Mouse (Mus musculus) gastrocnemius, postnatal 25 days (tissue): Measurements from ENCODE around the gene Vapb. TPM values are rescaled to one million over a fixed set of nuclear protein-coding genes. Genes with fewer than 3 reads are reported as not detected.

Source experiments
- DNase-seq: peaks from one replicate; pipeline ENCODE4 v3.0.0; 2022
- total RNA-seq, 2 experiments: library from RNA; stranded (reverse); gene quantifications; 1 replicate in 1 of 2; 2 replicates in 1 of 2; pipeline ENCODE4 v1.2.3; 2021

Vapb gene
- total RNA-seq, 2 experiments from 2014 or later = 149 to 155 TPM

DNA sequence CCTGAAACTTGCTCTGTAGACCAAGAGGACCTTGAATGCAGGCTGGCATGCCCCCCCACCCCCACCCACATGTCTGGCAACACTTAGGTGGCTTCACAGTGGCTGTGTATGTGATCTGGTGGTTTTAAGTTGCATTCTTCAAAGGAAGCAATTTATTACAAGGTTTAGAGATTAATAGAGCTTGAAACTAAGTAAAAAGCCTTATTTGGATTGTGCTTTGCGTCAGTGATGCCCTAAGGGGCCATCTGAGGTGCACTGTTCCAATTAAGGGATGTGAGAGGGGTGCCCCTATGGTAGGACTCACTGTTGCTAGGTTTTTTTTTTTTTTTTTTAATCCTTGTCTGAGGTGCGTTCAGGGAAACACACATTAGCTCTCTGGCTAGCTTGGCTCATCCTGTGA lies 2.9 kb upstream of the Vapb start:
- no peak for DNase-seq

DNA sequence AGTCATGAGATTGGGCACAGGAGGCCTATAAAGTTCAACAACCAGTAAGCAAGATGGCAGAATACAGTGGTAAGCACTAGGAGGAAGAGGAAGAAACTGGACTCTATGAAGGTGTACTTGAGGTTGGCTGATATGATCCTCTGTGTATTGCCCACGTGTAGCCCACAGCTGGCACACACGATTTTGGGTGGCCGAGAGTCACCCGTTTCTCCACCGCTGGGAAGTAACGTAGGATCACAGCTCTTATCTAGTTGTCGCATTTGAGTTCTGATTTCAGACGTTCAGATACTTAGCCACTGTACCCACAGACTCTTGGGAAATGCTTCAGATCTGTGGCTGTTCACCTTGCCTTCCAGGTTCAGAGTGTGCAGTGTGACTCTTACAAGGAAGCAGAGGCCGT lies 921 bp downstream of the Vapb start:
- DNase-seq = no peak

GRCm38 (mm10) chr2:173739107-173739506 lies 1.8 kb downstream of the Vapb start:
- no peak for DNase-seq

GRCm38 (mm10) chr2:173742090-173742489 lies 4.8 kb downstream of the Vapb start:
- no peak for DNase-seq

DNA sequence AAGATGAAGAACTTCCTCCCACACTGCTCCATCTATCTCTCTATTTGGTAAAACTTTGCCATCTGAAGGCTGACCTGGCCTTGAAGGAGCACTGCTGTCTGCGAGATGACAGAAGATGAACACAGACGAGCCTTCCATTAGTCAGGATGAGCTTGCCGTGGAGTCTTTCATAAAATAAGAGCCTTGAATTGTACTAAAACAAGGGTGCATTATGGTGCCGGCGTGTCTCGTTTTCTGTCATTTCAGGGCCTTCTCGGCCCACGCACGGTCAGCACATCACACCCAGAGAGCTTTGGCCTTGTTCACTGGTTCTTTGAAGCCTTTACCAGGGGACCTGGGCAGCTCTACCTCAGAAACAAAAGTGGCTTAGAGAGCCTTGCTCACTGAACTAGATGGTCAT lies 5.4 kb downstream of the Vapb start:
- DNase-seq = no peak

DNA sequence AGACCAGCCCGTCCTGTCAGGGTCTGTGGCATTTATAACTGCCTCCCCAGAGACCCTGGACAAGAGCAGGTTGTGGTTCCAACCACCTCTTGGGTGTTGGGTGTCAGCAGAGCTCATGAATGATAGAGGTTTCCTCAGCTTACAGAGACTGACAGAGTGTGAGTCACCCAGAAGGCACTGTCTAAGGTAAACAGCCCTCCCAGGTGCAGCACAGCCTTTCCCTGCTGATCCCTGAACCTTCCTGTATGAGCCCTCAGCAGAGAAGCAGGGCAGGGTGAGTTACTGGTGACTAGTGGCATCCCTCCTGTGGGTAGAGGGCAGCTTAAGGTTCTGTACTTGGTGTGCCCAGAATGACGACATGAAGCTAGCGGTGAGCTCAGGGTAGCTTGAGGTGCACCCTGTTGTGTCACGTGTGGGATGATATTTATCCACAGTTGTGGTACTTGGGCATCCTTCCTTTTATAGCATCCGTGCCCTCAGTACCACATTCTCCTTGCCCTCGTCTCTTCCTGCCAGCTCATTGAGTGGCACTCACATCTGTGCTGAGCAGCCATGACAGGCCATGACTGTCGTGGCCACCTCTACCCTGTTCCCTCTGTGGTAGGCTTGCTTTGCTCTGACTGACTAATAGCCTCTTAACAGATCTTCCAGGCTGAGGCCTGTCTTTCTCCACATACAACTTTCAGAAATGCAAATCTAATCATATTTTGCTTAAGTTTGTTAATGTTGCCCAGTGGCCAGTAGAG lies 6.9 kb downstream of the Vapb start:
- DNase-seq = peak; percentile 13

- no peak for DNase-seq
Observed at GRCm38 (mm10) chr2:173748961-173749659, 11.8 kb downstream of the Vapb start.

DNA sequence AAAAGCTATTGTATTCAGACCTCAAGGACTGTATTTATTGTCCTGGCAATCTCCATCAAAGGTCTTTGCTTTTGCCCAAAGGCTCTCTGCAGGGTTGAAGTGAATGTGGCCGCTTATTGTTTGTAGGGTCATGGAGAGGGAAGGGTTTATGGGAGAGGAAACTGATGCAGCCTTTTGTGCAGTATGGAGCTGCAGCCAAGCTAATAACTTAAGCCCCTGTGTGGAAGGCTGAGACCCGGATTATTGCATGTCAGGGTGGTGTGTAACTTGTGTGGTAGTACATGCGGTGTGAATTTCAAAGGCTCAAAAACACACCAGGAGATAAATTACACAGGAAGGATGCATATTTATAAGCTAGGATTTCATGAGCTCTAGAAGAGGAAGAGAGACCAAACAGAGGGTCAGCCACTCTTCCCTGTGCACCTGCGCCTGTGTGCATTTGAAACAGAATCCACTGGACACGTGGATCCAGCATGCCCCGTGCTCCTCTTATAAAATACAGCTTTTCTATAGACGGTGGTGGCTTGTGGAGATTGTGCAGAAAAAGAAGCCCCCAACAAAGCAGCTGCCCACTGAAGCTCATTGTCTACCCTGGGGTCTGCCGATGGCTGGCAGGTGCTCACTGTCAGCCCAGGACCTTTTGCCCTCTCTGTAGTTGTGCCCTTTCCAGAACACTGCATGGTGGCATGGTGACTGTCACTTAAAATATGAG lies 18.3 kb downstream of the Vapb start:
- DNase-seq = no peak

- no peak for DNase-seq
Observed at GRCm38 (mm10) chr2:173757624-173758155, 20.4 kb downstream of the Vapb start.

DNA sequence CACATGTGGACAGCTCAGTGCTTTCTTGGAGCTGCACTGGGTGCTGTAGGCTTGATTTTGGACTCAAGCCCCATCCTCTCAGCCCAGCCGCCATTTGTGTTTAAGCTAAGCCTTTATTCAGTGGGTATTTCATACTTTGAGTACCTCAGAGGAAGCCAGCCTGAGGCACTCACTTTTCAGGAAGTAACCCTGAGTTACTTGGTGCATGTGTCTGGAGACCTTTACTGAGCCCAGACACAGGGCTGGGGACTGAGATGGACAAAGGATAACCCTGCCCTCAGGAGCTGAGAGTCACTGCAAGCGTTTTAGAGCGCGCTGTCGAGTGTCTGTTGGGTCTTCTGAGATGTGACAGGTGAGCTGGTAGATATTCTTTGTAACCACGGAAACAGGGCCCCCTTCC lies 23.3 kb downstream of the Vapb start:
- no peak for DNase-seq

GRCm38 (mm10) chr2:173764629-173765028 lies 27.3 kb downstream of the Vapb start:
- DNase-seq = no peak

DNA sequence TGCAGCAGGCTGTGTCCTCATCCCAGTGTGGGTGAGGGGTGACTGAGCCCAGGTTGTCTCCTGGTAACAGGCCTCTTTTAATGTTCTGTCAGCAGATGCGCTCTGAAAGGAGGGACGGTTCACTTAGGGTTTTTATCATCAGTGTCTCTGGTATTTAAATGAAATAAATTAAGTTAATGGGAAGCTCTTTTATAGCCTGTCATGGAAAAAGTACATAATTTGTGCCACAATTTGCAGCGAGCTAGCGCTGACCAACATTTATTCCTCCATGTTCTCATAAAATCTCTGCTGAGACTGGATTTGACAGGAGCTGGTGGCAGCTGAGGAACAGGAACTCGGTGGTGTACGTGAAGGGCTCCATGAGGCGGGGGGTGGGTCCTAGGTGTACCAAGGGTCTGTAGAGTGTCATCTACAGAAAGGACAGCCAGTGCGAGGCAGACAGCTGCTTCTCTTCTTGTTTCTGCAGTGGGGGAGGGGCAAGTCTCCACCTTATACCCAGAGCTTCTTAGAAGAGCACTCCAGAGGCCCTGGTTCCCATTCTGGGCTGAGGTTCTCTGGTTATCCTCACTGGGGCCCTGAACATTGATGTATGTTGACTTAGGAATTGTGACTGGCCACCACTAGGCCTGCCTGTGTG lies 30.8 kb downstream of the Vapb start:
- no peak for DNase-seq

DNA sequence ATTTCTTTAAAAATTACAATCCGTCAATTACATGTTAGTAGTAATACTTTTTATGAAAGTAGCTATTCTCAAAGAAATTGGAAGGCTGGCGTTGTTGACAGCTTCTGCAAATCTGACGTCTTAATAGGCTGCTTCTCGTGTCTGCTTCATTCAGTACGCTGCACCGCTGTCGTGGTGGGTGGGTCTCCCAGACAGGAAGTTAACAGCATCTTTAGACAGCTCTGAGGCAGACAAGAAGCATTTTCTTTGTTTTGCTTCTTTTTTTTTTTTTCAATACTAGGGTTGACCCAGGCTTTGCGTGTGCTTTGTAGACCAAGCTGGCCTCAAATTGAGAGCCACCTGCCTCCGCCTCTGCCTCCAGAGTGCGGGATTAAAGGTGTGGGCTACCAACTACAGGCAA lies 31.9 kb downstream of the Vapb start:
- DNase-seq = no peak

GRCm38 (mm10) chr2:173770620-173771019 lies 33.3 kb downstream of the Vapb start:
- no peak for DNase-seq

- DNase-seq = no peak
Observed at GRCm38 (mm10) chr2:173771706-173772105, 34.4 kb downstream of the Vapb start.

- DNase-seq = no peak
Observed at GRCm38 (mm10) chr2:173775556-173775955, 38.2 kb downstream of the Vapb start.

GRCm38 (mm10) chr2:173776108-173776507 lies 38.8 kb downstream of the Vapb start:
- DNase-seq = no peak

GRCm38 (mm10) chr2:173780931-173781330 lies 43.6 kb downstream of the Vapb start:
- no peak for DNase-seq

DNA sequence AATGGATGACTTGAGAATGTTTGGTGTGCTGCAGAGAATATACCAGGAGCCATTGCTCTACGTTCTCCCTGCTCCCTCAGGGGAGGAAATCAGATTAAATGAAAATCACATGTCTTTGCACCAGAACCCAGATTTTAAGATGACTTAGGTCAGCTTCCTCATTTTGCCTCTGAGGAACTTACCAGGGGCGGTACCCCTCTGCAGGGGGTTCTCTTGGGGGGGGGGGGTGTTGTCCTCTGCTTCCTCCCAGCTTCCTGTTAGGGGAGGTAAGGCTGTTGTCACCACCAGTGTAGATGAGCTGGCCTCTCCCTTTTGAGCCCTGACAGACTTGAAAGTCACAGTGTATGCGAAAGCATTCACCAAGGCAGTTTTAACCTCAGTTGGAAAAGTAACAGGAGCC lies 47.1 kb downstream of the Vapb start:
- DNase-seq = no peak

DNA sequence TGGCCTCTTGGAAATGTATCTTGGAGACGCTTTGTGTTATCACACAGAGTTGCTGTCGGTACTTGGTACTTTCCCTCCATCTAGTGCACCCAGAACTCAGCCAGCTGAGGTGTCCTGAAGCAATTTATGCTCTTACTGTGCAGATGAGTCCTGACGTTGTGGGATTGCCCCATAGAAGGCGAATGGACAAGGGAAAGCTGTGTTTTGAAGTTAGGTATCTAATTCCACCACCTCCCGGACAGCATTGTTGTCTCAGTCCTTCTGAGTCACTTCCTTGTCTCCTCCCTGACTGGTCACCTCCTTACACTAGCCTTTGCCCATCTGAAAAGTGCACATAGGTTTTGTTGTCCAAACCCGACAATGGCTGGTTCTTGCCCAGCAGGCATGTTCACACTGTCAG lies 47.6 kb downstream of the Vapb start:
- no peak for DNase-seq

DNA sequence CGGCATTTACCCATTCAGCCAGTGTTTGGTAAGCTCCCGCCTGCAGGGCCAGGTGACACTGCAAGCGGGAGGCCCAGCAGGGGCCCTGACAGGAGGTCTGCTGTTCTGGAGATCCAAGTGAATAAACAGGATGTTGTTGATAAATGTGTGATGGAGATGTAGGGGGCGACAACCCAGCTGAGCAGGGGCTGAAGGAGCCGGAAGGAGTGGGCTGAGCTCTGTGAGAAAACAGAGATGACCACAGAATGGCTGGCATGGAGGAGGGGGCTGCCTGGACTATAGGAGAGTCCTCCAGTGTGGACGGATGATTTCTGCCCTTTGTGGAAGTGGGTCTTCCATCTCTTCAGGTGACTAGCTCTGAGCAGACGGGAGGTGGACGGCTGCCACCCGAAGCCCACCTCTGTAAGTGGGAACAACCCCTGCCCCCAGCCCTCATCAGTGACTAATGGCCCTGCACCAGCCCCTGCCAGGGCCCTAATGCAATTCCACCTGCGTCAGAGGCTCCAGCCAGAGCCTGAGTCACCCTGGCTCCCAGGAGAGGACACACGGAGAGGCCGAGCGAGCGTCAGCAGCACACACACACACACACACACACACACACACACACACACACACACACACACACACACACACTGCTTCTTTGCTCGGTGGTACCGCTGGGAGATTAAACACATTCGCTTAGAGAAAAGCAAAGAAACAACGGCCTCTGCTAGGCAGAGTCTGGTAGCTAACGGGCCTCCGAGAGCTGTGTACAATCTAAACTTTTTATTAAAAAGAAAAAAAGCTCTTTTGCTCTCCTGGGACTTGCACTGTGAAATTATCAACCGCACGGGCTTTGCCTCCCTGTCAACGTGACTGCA lies 52.9 kb downstream of the Vapb start:
- DNase-seq = peak; percentile 75
